Mouse (Mus musculus): ENCODE measurements at regions not wholly inside any gene's neighbourhood (a gene's known extent, or its start where the extent isn't known, plus 50 kb on each side); places are given as distances from the start of the nearest gene placed in this dataset.
A peak's percentile ranks its signal among the peaks of the same experiment; 100 is the strongest.

DNA sequence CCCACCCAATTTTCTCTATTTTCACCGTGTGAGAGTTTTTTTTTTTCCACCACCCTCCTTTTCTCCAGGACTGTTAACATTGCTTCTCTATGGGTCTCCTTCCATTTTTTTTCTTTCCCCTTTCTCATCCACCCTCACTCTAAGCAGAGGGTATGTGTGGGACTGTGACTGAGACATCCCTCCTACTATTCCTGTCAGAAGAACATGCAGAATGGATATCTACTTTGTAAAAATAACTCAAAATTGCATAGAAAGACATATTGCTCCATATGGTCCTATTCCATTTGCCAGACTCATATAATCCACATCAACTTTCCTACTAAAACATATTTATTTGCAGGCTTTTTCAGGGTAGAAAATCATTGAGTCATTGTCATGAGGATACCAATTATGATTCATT, 135.3 kb upstream of the Pabpc4l start:
- peak; percentile 38 for DNase-seq

DNA sequence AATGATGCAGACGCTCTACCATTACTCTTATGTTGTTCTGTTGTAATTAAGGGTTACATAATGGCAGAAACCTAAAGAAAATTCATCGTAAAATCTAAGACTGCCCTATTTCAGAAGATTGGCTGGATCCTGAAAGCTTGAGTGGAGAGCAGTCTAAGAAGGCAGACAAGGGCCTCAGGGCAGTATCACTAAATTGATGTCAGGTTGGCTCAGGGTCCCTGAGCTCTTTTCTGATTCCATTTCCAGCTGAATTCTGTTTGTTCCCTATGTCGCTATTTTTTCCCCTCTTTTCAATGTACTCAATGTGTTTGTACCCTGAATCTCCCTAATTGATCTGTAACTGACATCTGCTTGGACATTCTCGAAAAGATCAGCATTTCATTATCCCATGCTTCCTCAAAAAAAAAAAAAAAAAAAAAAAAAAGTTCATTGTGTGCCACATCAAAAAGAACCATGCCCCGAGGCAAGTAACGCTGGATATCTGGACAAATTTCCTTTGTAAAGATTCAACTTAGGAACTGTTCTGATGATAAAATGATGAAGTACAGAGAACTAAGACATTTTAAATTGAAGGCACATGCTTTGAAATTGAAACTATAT, 118.7 kb upstream of the Pabpc4l start:
- no peak for DNase-seq

- no peak for DNase-seq
Measured at GRCm38 (mm10) chr3:46553590-46553989, 105.6 kb upstream of the Pabpc4l start.

GRCm38 (mm10) chr3:46538660-46539059, 90.6 kb upstream of the Pabpc4l start:
- DNase-seq: peak; percentile 20

- no peak for DNase-seq
Measured at GRCm38 (mm10) chr3:46511157-46511556, 63.1 kb upstream of the Pabpc4l start.

GRCm38 (mm10) chr3:46503713-46504112, 55.7 kb upstream of the Pabpc4l start:
- DNase-seq: no peak

Measured in right cerebral cortex, adult 18-20 months (tissue).